Mouse (Mus musculus): ENCODE results near the gene Aloxe3.

Aloxe3 gene

GRCm38 (mm10) chr11:69121741-69122335 is 3.9 kb upstream of the Aloxe3 start:
- ChIA-PET POLR2A (interaction anchor here (0.6 to 19.2 kb wide), 49 partner anchors 9 to 1746 kb away, joined by 3 to 269 read pairs (median 5); partner anchors contain the start of genes Borcs6 (in 2 of the 4), Per1 (in 2 of the 4), Tmem107 (in 1 of the 4) and Trp53 (in 1 of the 4)), CTCF (interaction anchor here (0.6 to 3.1 kb wide), 17 partner anchors 8 to 701 kb away, joined by 3 to 14 read pairs (median 4); partner anchors contain the start of genes Borcs6 (in 1 of the 4) and Per1 (in 1 of the 4))

- ChIA-PET CTCF (interaction anchor here (0.5 to 3.1 kb wide), 14 partner anchors 9 to 701 kb away, joined by 3 to 14 read pairs (median 4); partner anchors contain the start of gene Borcs6 (in 1 of the 4)), POLR2A (interaction anchor here (0.6 to 19.2 kb wide), 45 partner anchors 9 to 1746 kb away, joined by 3 to 269 read pairs (median 6); partner anchors contain the start of genes Borcs6 (in 2 of the 4), Per1 (in 2 of the 4), Tmem107 (in 1 of the 4) and Trp53 (in 1 of the 4))
Measured at GRCm38 (mm10) chr11:69122336-69122951, 3.3 kb upstream of the Aloxe3 start, which contains the start of gene 9130213A22Rik. Gene 9130213A22Rik (minus strand): TSS chr11:69122589.

- ChIA-PET CTCF (interaction anchor here (0.5 to 3.1 kb wide), 9 partner anchors 11 to 214 kb away, joined by 3 to 14 read pairs (median 4); no protein-coding TSS in a partner anchor), POLR2A (interaction anchor here (0.6 to 19.2 kb wide), 33 partner anchors 10 to 584 kb away, joined by 3 to 269 read pairs (median 9); partner anchors contain the start of genes Borcs6 (in 2 of the 4), Per1 (in 2 of the 4) and Vamp2 (in 1 of the 4))
Measured at GRCm38 (mm10) chr11:69123056-69123692, 2.5 kb upstream of the Aloxe3 start.

- ChIA-PET CTCF (interaction anchor here (0.5 to 3.1 kb wide), 11 partner anchors 10 to 215 kb away, joined by 3 to 14 read pairs (median 4); partner anchors contain the start of gene Per1 (in 1 of the 4)), POLR2A (interaction anchor here (0.5 to 19.2 kb wide), 33 partner anchors 10 to 583 kb away, joined by 3 to 269 read pairs (median 7); partner anchors contain the start of genes Borcs6 (in 3 of the 4), Per1 (in 2 of the 4) and Vamp2 (in 1 of the 4))
Measured at GRCm38 (mm10) chr11:69123693-69124497, 1.8 kb upstream of the Aloxe3 start.

- ChIA-PET CTCF (interaction anchor here in 3 of 4 experiments (0.5 to 2.1 kb wide), 9 partner anchors 9 to 95 kb away, joined by 3 to 8 read pairs (median 4); partner anchors contain the start of gene Per1 (in 1 of the 3)), POLR2A (interaction anchor here (0.5 to 19.2 kb wide), 26 partner anchors 9 to 456 kb away, joined by 3 to 269 read pairs (median 6); partner anchors contain the start of genes Borcs6 (in 3 of the 4), Per1 (in 2 of the 4), Trp53 (in 1 of the 4) and Vamp2 (in 1 of the 4))
Measured at GRCm38 (mm10) chr11:69124498-69124847, 1.2 kb upstream of the Aloxe3 start.

- CTCF ChIA-PET = interaction anchor here in 2 of 4 experiments (0.5 to 2.1 kb wide), 11 partner anchors 9 to 581 kb away, joined by 3 to 5 read pairs (median 3); partner anchors contain the start of gene Per1 (in 1 of the 2)
- POLR2A ChIA-PET = interaction anchor here (0.5 to 7.2 kb wide), 27 partner anchors 8 to 455 kb away, joined by 3 to 114 read pairs (median 6); partner anchors contain the start of genes Borcs6 (in 3 of the 4), Per1 (in 1 of the 4), Trp53 (in 1 of the 4) and Wrap53 (in 1 of the 4)
Measured at GRCm38 (mm10) chr11:69125041-69125851, 450 bp upstream of the Aloxe3 start.

GRCm38 (mm10) chr11:69125919-69126705 is 416 bp downstream of the Aloxe3 start:
- ChIA-PET POLR2A (interaction anchor here (1.1 to 7.2 kb wide), 13 partner anchors 8 to 454 kb away, joined by 3 to 114 read pairs (median 9); partner anchors contain the start of genes Borcs6 (in 1 of the 4), Trp53 (in 1 of the 4) and Wrap53 (in 1 of the 4)), CTCF (interaction anchor here in 2 of 4 experiments (0.7 to 1.3 kb wide), 6 partner anchors 8 to 59 kb away, joined by 3 to 5 read pairs (median 3); no protein-coding TSS in a partner anchor)

- CTCF ChIA-PET = interaction anchor here in 1 of 4 experiments (0.7 to 1.1 kb wide), 2 partner anchors 11 to 49 kb away, joined by 3 to 4 read pairs; no protein-coding TSS in a partner anchor
- POLR2A ChIA-PET = interaction anchor here in 3 of 4 experiments (1.1 to 7.2 kb wide), 7 partner anchors 12 to 115 kb away, joined by 3 to 114 read pairs (median 10); no protein-coding TSS in a partner anchor
Measured at GRCm38 (mm10) chr11:69126706-69127095, 1.0 kb downstream of the Aloxe3 start.

GRCm38 (mm10) chr11:69128426-69129122 is 2.9 kb downstream of the Aloxe3 start:
- ChIA-PET CTCF (interaction anchor here in 3 of 4 experiments (0.7 kb wide), 3 partner anchors 21 to 87 kb away, joined by 3 to 11 read pairs (median 4); no protein-coding TSS in a partner anchor), POLR2A (interaction anchor here in 3 of 4 experiments (0.7 to 3.9 kb wide), 6 partner anchors 49 to 439 kb away, joined by 3 to 13 read pairs (median 4); partner anchors contain the start of genes Cntrob (in 1 of the 3) and Trappc1 (in 1 of the 3))

GRCm38 (mm10) chr11:69133566-69133922 is 7.8 kb downstream of the Aloxe3 start:
- POLR2A ChIA-PET = interaction anchor here in 3 of 4 experiments (0.6 to 2.9 kb wide), 39 partner anchors 9 to 1103 kb away, joined by 3 to 25 read pairs (median 4); partner anchors contain the start of genes 9130213A22Rik (in 2 of the 3), Trp53 (in 2 of the 3), Wrap53 (in 2 of the 3) and Aloxe3 (in 1 of the 3)
- CTCF ChIA-PET = interaction anchor here in 3 of 4 experiments (0.5 to 2.0 kb wide), 30 partner anchors 8 to 1155 kb away, joined by 3 to 9 read pairs (median 3); partner anchors contain the start of genes 9130213A22Rik (in 1 of the 3), Alox12b (in 1 of the 3), Aloxe3 (in 1 of the 3) and Borcs6 (in 1 of the 3)

- CTCF ChIA-PET = interaction anchor here in 3 of 4 experiments (0.5 to 2.0 kb wide), 29 partner anchors 9 to 1156 kb away, joined by 3 to 9 read pairs (median 3); partner anchors contain the start of genes 9130213A22Rik (in 1 of the 3), Alox12b (in 1 of the 3), Aloxe3 (in 1 of the 3) and Borcs6 (in 1 of the 3)
- POLR2A ChIA-PET = interaction anchor here in 3 of 4 experiments (0.6 to 2.9 kb wide), 37 partner anchors 8 to 1102 kb away, joined by 3 to 25 read pairs (median 4); partner anchors contain the start of genes 9130213A22Rik (in 2 of the 3), Trp53 (in 2 of the 3), Wrap53 (in 2 of the 3) and Aloxe3 (in 1 of the 3)
Measured at GRCm38 (mm10) chr11:69133923-69134621, 8.4 kb downstream of the Aloxe3 start.

GRCm38 (mm10) chr11:69134622-69134968 is 8.9 kb downstream of the Aloxe3 start:
- ChIA-PET POLR2A (interaction anchor here in 3 of 4 experiments (0.9 to 2.9 kb wide), 23 partner anchors 8 to 451 kb away, joined by 3 to 25 read pairs (median 4); partner anchors contain the start of genes Aloxe3 (in 1 of the 3), Cntrob (in 1 of the 3), Per1 (in 1 of the 3) and Tmem107 (in 1 of the 3)), CTCF (interaction anchor here in 1 of 4 experiments (1.0 to 2.0 kb wide), 12 partner anchors 10 to 192 kb away, joined by 3 to 7 read pairs (median 4); partner anchors contain the start of genes 9130213A22Rik, Aloxe3, Borcs6 and Kcnab3)

GRCm38 (mm10) chr11:69135361-69135760 is 9.7 kb downstream of the Aloxe3 start:
- ChIA-PET POLR2A (interaction anchor here in 3 of 4 experiments (0.7 to 2.9 kb wide), 11 partner anchors 7 to 450 kb away, joined by 3 to 21 read pairs (median 5); partner anchors contain the start of gene Aloxe3 (in 1 of the 3)), CTCF (no interaction called here)

Measured in embryonic stem cell, embryonic (primary cell).